Mouse (Mus musculus) lung, postnatal 0 days (tissue): ENCODE measurements around the gene Gm37240.

Source experiments
- CTCF ChIP-seq: IDR thresholded peaks from 2 replicates; pipeline ENCODE4 v1.5.1; 2016; ENCODE audit warnings: antibody characterized with exemption, mild to moderate bottlenecking
- EP300 ChIP-seq: IDR thresholded peaks from 2 replicates; pipeline ENCODE4 v1.6.1; 2016; ENCODE audit warnings: antibody characterized with exemption, mild to moderate bottlenecking, control low read depth

GRCm38 (mm10) chr3:84753816-84754215 lies 1133.5 kb downstream of the Gm37240 start:
- TF ChIP-seq CTCF: no peak
- no peak for TF ChIP-seq EP300
